Mouse (Mus musculus) ZHBTc4 (cell line): ENCODE data around the gene Nme1.

ENCODE experiments used
- DNase-seq: peaks from one replicate; pipeline ENCODE4 v3.0.0-alpha.2; 2011; ENCODE audit warnings: low read depth, low spot score

Nme1 gene

DNA sequence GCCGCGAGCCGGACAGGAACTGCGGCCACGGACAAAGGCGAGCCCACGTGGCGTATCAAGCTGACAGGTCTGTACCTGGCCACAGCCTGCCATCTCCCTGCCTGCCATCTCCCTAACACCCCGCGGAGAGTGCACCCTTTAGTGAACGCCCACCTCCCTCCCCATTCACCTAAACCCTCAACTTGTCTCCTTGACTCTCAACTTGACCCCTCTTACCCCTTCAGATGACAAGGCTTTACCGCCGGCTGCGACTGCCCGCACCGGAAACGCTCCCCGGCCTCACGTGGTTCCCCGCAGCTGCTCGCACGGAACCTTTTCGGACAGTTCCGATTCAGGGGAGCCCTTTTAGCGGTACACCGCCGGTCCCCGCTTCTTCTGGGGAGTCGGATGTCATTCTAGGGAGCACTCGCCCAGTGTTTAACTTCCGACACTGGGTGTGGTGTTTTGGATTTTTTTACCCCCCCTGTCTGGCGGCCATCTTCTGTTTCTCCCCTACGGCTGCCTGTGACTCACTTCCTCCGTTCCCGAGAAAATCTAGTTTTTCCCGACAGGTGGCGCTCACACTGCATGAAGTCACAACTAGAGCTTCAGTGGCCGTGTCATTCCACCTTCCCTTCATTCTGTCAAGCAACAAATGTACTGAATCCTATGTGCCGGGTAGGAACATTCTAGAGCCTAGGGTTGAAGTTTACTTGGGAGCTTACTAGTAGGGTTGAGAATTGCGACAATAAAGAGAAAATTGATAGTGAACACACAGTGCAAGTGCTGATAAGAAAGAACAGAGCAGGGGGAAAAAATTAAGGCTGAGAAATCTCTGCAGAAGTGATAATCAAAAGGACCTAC, at the start of gene Nme1, which contains the start of gene Gm20390:
Nme1 (minus strand) TSS at position 517 of the 843 bp plus-strand sequence.
Gm20390 (minus strand) TSS at position 289 of the 843 bp plus-strand sequence.
- peak; percentile 98 for DNase-seq

GRCm38 (mm10) chr11:94003346-94003745, 35.0 kb upstream of the Nme1 start:
- DNase-seq, result no peak

DNA sequence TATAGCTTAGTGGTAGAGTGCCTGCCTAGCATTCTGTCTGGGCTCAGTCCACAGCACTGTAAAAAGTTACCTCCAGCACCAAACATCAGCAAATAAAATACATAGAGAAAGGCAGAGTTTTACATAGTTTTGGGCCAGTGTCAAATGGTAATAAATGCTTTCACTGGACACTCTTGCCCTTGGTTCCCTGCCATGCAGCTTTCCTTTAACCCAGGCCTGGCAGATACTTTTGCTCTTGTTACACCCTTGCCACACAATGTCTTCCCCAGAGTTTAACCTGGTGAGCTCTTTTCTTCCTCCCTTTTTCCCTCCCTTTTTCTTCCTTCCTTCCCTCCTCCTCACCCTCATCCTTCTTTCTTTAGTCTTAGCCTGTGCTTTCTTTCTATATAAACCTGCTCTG, 31.0 kb upstream of the Nme1 start:
- no peak for DNase-seq

DNA sequence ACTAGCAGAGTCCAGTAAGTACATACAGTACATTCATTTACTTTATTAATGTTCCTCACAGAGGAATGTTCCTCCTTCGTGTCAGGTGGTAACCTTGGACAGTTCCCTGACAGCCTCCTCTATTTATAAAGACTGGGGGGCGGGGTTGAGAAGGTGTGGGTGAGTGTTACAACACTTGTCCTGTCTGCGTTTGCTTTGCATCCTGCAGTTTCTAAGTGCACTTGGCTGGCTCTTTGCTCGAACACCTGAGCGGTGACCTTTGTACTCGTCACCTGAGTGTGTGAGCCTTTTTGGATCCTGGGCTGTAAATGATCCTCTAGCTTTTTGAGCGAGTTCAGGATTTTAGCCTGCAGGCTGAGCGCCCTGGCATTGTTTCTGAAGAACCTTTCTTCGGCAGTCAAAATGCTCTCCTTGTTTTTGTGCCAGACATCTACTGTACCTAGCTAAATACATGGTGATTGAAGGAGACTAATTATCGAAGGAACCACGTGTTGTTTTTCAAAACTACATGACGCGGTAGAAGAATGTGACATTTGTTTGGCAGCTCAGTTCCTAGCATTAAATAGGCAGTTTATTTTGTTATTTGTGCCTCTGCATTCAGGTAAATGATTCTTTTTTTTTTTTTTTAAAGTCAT, 28.9 kb upstream of the Nme1 start:
- DNase-seq, result peak; percentile 69

DNA sequence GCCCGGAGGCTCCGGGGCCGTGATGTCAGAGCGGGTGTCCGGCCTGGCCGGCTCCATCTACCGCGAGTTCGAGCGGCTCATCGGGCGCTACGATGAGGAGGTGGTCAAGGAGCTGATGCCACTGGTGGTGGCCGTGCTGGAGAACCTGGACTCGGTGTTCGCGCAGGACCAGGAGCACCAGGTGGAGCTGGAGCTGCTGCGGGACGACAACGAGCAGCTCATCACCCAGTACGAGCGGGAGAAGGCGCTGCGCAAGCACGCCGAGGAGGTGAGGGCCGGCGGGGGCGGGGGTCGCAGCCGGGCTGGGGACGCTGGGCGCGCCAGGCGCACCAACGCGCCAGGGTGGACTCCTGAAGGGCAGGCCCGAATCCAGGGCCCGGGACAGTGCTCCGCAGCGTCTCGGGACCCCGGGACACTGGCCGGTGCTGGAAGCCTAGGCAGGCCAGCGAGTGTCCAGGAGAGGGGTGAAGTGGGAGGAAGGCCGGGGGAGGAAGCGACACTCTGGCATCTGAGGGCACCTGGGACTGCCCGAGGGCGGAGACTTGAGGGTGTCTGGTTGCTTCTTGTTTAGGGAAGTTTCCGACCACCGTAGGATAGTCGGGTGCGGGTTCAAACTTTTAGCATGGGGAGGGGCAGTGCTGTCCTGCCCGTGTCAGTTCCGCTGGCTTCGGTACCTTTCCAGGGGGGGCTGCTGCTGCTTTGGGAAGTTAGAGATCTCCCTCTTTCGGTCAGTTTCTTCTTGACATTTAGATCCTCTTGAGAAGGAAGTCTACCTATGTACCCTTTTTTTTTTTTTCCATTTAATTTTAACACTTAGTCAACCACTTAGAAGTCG, 28.2 kb upstream of the Nme1 start:
- DNase-seq, result peak; percentile 61

- peak; percentile 97 for DNase-seq
Measured at GRCm38 (mm10) chr11:93995720-93996305, 27.5 kb upstream of the Nme1 start, which contains the start of gene Spag9. TSS of gene Spag9 (plus strand) at chr11:93996091.

GRCm38 (mm10) chr11:93995111-93995719, 26.9 kb upstream of the Nme1 start:
- peak; percentile 89 for DNase-seq

GRCm38 (mm10) chr11:93994531-93994930, 26.2 kb upstream of the Nme1 start:
- no peak for DNase-seq

DNA sequence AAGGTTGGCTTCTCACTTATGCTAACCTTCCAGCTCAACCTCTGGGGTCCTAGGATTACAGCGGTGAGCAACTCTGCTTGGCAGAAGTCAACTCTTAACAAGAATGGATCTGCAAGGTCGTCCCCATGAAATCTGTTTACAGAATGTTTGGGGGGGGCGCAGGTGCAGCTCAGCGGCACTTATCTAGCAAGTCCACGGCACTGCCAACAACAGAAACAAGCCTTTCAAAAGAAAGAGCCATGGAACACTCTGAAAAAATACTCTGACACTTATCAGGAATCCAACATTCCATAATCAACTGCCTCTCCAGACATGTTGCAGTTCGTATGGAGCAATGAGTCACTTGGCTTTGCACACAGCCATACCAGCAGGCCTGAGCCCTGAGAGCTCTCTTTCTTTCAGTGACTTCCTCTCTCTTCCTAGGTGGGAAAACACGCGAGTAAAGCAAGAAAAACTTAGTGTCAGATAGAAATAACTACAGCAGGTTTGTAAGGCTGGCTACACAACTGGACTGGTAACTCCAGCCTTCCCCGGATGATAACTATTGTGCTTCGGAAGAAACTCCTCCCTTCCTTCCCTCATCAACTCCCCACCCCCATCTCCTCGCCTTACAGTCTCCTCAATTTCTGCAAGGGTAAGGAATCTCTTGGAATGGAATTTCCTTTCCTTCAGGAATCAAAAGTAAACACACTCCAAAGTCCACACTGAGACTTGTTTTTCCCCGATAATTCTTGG, 20.2 kb upstream of the Nme1 start:
- no peak for DNase-seq

- DNase-seq, result no peak
Measured at GRCm38 (mm10) chr11:93987625-93988327, 19.5 kb upstream of the Nme1 start.

DNA sequence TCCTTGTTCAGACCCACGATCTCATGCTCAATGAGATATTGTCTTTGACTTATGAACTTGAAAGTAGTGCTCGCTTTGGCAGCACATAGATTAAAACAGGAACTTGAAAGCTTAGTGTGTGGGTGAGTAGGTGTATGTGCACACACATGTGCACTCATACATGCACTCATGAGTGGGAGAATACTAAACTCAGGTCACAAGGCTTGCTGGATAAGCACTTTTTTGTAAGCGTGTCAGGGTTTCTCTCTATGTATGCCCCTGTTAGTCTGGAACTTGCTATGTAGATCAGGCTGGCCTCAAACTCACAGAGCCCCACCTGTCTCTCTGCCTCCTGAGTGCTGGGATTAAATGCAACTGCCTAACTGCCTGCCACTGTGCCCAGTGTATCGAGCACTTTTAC, 18.7 kb upstream of the Nme1 start:
- no peak for DNase-seq

DNA sequence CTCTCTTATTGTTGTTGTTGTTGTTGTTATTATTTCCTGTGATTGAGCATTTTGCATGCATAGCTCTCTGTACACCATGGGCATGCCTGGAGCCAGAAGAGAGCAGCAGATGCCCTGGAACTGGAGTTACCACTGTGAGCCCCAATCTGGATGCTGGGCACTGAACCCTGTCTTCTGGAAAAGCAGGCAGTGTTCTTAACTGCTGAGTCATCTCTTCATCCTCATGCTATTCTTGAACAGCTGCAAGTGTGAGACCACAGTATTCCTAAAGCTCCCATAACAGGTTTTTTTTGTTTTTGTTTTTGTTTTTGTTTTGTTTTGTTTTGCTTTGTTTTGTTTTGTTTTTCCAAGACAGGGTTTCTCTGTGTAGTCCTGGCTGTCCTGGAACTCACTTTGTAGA, 18.0 kb upstream of the Nme1 start:
- no peak for DNase-seq

- no peak for DNase-seq
Measured at GRCm38 (mm10) chr11:93985265-93985664, 16.9 kb upstream of the Nme1 start.

DNA sequence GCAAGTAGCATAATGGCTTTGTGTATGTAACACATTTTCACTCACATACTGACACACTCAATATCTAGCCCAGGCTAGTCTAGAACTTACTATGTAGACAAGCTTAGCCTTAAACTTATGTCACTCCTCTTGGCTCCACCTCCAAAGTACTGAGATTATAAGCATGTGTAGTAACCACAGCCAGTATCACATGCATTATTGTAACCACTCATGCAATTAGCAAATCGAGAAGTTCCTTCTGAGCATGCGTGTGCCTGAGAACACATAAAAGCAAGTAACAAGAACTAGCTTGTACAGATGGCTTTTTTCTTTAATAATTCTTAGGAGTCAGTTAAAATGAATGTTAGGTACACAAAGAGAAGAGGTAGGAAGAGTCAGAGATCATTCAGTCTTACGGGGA, 16.3 kb upstream of the Nme1 start:
- no peak for DNase-seq

GRCm38 (mm10) chr11:93979502-93980049, 11.3 kb upstream of the Nme1 start:
- DNase-seq, result no peak

DNA sequence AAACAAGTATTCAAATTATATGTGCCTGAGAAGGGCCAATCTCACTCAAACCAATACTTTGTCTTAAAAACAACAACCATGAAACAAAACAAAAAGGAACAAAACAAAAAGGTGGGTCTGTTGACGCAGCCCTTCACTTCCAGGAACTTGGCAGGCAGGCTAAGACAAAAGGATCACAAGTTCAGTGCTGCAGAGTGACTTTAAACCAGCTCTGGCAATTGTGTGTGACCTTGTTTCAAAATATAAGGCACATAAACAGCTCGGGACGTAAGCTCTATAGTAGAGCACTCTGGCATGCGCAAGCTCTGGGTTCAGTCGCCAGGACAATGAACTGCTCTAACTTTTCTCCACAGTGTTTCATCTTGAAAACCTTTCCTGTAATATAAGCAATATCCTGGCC, 4.6 kb upstream of the Nme1 start:
- peak; percentile 86 for DNase-seq

- DNase-seq, result peak; percentile 37
Measured at GRCm38 (mm10) chr11:93969799-93970198, 1.5 kb upstream of the Nme1 start.

- DNase-seq, result no peak
Measured at GRCm38 (mm10) chr11:93969171-93969570, 850 bp upstream of the Nme1 start.

DNA sequence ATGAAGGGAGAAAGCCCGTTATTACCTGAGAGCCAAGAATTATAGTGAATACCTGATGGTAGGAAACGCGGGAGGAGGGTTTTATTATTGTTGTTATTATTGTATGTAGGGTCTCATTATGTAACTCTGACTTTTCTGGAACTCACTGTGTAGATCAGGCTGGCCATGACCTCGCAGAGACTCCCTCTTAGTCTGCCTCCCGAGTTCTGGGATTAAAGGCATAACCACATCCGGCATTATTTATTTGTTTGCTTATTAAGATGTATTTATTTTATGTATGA, 467 bp upstream of the Nme1 start:
- no peak for DNase-seq

GRCm38 (mm10) chr11:93967381-93967780, 940 bp downstream of the Nme1 start:
- DNase-seq, result no peak
